Mouse (Mus musculus) limb, embryonic 12.5 days (tissue): ENCODE results near the gene Lrrc25. TPM values are rescaled to one million over a fixed set of nuclear protein-coding genes. Genes with fewer than 3 reads are reported as not detected.

Experiments used
- ATAC-seq: fragments of 200-750 bp; cut with Nextera tagmentation; 2 replicates; pipeline ENCODE4 v1.8.0; 2017; ENCODE audit warnings: low read depth, moderate TSS enrichment; ENCODE audit not compliant: insufficient number of reproducible peaks, insufficient read depth, low FRiP score, low TSS enrichment
- H3K27ac ChIP-seq: fragments of 300-500 bp; sonication (generic); 2 replicates; pipeline ENCODE4 v1.5.1; 2016; ENCODE audit warnings: mild to moderate bottlenecking, moderate library complexity
- H3K27me3 ChIP-seq: fragments of 300-500 bp; sonication (generic); 2 replicates; pipeline ENCODE4 v1.6.1; 2016; ENCODE audit warnings: mild to moderate bottlenecking, moderate library complexity
- H3K36me3 ChIP-seq: fragments of 300-500 bp; sonication (generic); 2 replicates; pipeline ENCODE4 v1.6.1; 2016; ENCODE audit warnings: mild to moderate bottlenecking, moderate library complexity
- H3K4me1 ChIP-seq: fragments of 300-500 bp; sonication (generic); replicated peaks from 2 replicates; pipeline ENCODE4 v1.6.1; 2016
- H3K4me2 ChIP-seq: fragments of 300-500 bp; sonication (generic); 2 replicates; pipeline ENCODE4 v1.6.1; 2016; ENCODE audit warnings: mild to moderate bottlenecking, moderate library complexity
- H3K4me3 ChIP-seq: fragments of 300-500 bp; sonication (generic); replicated peaks from 2 replicates; pipeline ENCODE4 v1.5.1; 2016; ENCODE audit warnings: mild to moderate bottlenecking
- H3K9ac ChIP-seq: fragments of 300-500 bp; sonication (generic); replicated peaks from 2 replicates; pipeline ENCODE4 v1.6.1; 2016; ENCODE audit warnings: mild to moderate bottlenecking, moderate library complexity
- H3K9me3 ChIP-seq: fragments of 300-500 bp; sonication (generic); 2 replicates; pipeline ENCODE4 v1.6.1; 2016; ENCODE audit warnings: mild to moderate bottlenecking, moderate library complexity
- WGBS: fragments of 180-500 bp; shearing (Covaris S2); methylation state at CpG from one replicate; pipeline ENCODE4 v1.1.7; 2016; 5-methylcytosine and 5-hydroxymethylcytosine counted together
- polyA plus RNA-seq: library from polyadenylated mRNA; unstranded; fragments of >200 nt; fragmentation: Nextera tagmentation; extraction: Ambion mirVana; gene quantifications from 2 replicates; pipeline ENCODE4 v1.2.1, GENCODE M21; 2016

Lrrc25 gene
- polyA plus RNA-seq, 1 experiment from 2014 or later: 1.2 TPM

DNA sequence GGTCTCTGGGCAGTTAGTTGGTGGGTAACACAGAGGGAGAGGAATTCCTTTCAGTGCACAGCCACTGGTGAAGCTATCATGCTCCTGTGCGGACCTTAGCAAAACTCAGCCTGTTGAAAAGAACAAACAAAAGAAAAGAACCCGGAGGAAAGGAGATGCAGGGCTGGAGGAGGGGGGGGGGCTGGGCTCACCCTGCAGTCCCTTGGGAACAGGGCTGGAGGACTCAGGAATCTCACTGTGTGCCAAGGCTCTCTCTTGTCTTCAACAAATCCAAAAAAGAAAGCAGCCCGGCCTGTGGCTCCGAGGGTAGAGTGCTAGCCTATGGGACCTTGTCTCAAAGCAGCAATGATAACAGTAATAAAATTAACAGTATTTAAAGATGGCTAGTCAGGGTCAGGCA lies 47.7 kb downstream of the Lrrc25 start:
- no peak overlapping the region for H3K4me2 ChIP-seq
- H3K36me3 ChIP-seq: no peaks in the 10 kb centered on the region
- WGBS: 71% methylated on average over 4 of the region's 4 CpGs
- no peaks in the 10 kb centered on the region for H3K27me3 ChIP-seq
- H3K4me3 ChIP-seq: no peak overlapping the region
- H3K27ac ChIP-seq: no peak overlapping the region
- no peak overlapping the region for H3K9ac ChIP-seq
- H3K4me1 ChIP-seq: peaks cover 16% of the 10 kb centered on the region
- H3K9me3 ChIP-seq: 0 out of 2 replicates have a peak, but pooled peaks cover 3% of the 10 kb centered on the region
- ATAC-seq: no peak

DNA sequence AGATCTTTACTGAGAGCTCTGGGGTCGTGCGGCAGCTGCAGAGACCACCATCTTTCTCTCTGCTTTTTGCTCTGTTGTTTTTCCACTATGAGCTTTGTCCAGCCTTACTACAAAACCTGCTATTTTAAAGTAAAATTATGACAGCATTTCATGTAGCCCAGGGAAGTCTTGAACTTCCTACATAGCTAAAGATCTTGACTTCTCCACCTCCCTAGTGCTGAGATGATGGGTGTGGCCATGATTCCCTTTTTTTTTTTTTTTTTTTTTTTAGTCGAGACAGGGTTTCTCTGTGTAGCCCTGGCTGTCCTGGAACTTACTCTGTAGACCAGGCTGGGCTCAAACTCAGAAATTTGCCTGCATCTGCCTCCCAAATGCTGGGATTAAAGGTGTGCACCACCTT lies 48.7 kb downstream of the Lrrc25 start:
- H3K27me3 ChIP-seq: no peaks in the 10 kb centered on the region
- H3K9me3 ChIP-seq: 0 out of 2 replicates have a peak, but pooled peaks cover 3% of the 10 kb centered on the region
- H3K4me1 ChIP-seq: peaks cover 11% of the 10 kb centered on the region
- no peak overlapping the region for H3K4me2 ChIP-seq
- ATAC-seq: no peak
- H3K4me3 ChIP-seq: no peak overlapping the region
- H3K36me3 ChIP-seq: no peaks in the 10 kb centered on the region
- no peak overlapping the region for H3K27ac ChIP-seq
- no peak overlapping the region for H3K9ac ChIP-seq
- 71% methylated on average over 3 of the region's 3 CpGs for WGBS

DNA sequence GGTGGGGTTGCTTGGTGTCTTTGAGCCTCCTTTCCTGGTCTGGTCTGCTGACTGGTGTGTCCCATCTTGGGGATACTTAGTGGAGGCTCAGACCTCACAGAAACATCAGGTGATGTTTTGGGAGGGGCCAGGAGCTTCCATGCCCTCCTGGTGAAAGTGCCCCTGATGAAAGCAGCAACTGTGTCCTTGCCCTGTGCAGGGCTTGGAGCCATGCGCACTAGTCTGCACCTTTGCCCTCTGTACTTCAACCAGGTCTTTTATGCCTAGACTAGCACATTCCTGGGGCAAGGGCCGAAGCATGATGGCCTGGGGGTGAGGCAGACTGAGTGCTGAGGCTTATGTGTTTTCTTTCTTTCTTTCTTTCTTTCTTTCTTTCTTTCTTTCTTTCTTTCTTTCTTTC lies 49.6 kb downstream of the Lrrc25 start:
- 61% methylated on average over 2 of the region's 2 CpGs for WGBS
- Histone ChIP-seq H3K9me3 (0 out of 2 replicates have a peak, but pooled peaks cover 3% of the 10 kb centered on the region), H3K4me1 (peaks cover 3% of the 10 kb centered on the region), H3K27me3 (no peaks in the 10 kb centered on the region), H3K4me2 (no peak overlapping the region), H3K27ac (no peak overlapping the region), H3K9ac (no peak overlapping the region), H3K4me3 (no peak overlapping the region), H3K36me3 (no peaks in the 10 kb centered on the region)
- no peak for ATAC-seq

DNA sequence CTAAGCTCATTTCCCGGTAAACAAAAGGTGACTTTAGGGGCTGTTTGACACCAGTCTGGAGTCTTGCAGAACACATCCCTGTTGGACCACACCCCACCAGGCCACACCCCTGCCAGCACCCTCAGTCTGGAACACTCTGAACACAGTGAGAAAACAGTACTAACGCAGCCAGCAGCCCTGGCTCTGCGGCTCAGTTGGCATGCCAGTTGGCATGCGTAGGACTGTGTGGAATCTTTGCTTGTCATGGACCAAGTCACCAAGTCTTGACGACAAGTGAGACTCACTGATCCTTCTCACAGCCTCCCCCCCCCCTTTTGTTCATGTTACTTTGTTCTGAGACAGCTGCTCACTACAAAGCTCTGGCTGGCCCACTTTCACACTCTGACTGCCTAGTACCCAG lies 51.1 kb downstream of the Lrrc25 start:
- no peaks in the 10 kb centered on the region for H3K36me3 ChIP-seq
- H3K9ac ChIP-seq: no peak overlapping the region
- ATAC-seq: no peak
- H3K4me1 ChIP-seq: peaks cover 3% of the 10 kb centered on the region; the same call in 1 of the 2 replicates
- no peak overlapping the region for H3K4me2 ChIP-seq
- no peak overlapping the region for H3K4me3 ChIP-seq
- 0 out of 2 replicates have a peak, but pooled peaks cover 3% of the 10 kb centered on the region for H3K9me3 ChIP-seq
- H3K27ac ChIP-seq: no peak overlapping the region
- WGBS: 73% methylated on average over 5 of the region's 5 CpGs
- no peaks in the 10 kb centered on the region for H3K27me3 ChIP-seq

Other genes starting within 250 kb of the Lrrc25 start
- 2.8 and 5.8 TPM in 2 replicates for gene Comp, start 242.6 kb upstream of the Lrrc25 start, polyA plus RNA-seq
- 18.4 and 24.8 TPM in 2 replicates for gene Crtc1, start 176.6 kb upstream of the Lrrc25 start, polyA plus RNA-seq
- 26.8 and 27.3 TPM in 2 replicates for gene Klhl26, start 139.2 kb upstream of the Lrrc25 start, polyA plus RNA-seq
- 17.5 and 22.1 TPM in 2 replicates for gene Tmem59l, start 128.8 kb upstream of the Lrrc25 start, polyA plus RNA-seq
- gene Crlf1, start 123.0 kb upstream of the Lrrc25 start, polyA plus RNA-seq: 82.4 and 105 TPM in 2 replicates
- gene Rex1bd, start 109.4 kb upstream of the Lrrc25 start, polyA plus RNA-seq: 142 and 151 TPM in 2 replicates
- gene Uba52, start 105.4 kb upstream of the Lrrc25 start, polyA plus RNA-seq: 882 and 891 TPM in 2 replicates
- gene Fkbp8, start 88.4 kb upstream of the Lrrc25 start, polyA plus RNA-seq: 280 and 286 TPM in 2 replicates
- gene Kxd1, start 88.2 kb upstream of the Lrrc25 start, polyA plus RNA-seq: 50.3 and 50.7 TPM in 2 replicates
- gene Ell, start 76.7 kb upstream of the Lrrc25 start, polyA plus RNA-seq: 18.7 and 21.2 TPM in 2 replicates
- 177 and 180 TPM in 2 replicates for gene Isyna1, start 21.8 kb upstream of the Lrrc25 start, polyA plus RNA-seq
- gene Ssbp4, start 7.3 kb upstream of the Lrrc25 start, polyA plus RNA-seq: 137 and 151 TPM in 2 replicates
- gene Gdf15, start 16.3 kb downstream of the Lrrc25 start, polyA plus RNA-seq: 0.15 TPM in 1 of 2 replicates, not detected in the other
- gene Pgpep1, start 44.2 kb downstream of the Lrrc25 start, polyA plus RNA-seq: 45.7 and 53.9 TPM in 2 replicates
- gene Lsm4, start 57.1 kb downstream of the Lrrc25 start, polyA plus RNA-seq: 335 and 339 TPM in 2 replicates
- gene Jund, start 82.8 kb downstream of the Lrrc25 start, polyA plus RNA-seq: 117 and 121 TPM in 2 replicates
- gene Iqcn, start 87.3 kb downstream of the Lrrc25 start, polyA plus RNA-seq: not detected in 2 replicates
- not detected in 2 replicates for gene Gm3336, start 102.4 kb downstream of the Lrrc25 start, polyA plus RNA-seq
- gene Pde4c, start 107.6 kb downstream of the Lrrc25 start, polyA plus RNA-seq: 0.24 and 0.33 TPM in 2 replicates
- gene Rab3a, start 138.5 kb downstream of the Lrrc25 start, polyA plus RNA-seq: 13.7 and 13.8 TPM in 2 replicates
- 25.8 and 29.0 TPM in 2 replicates for gene Mpv17l2, start 144.8 kb downstream of the Lrrc25 start, polyA plus RNA-seq
- 80.2 and 80.6 TPM in 2 replicates for gene Pik3r2, start 160.6 kb downstream of the Lrrc25 start, polyA plus RNA-seq
- 13.2 and 14.5 TPM in 2 replicates for gene Mast3, start 188.9 kb downstream of the Lrrc25 start, polyA plus RNA-seq
- not detected in 2 replicates for gene Il12rb1, start 192.3 kb downstream of the Lrrc25 start, polyA plus RNA-seq
- 5.3 and 6.4 TPM in 2 replicates for gene Arrdc2, start 223.6 kb downstream of the Lrrc25 start, polyA plus RNA-seq
- 4.3 and 6.0 TPM in 2 replicates for gene Kcnn1, start 247.1 kb downstream of the Lrrc25 start, polyA plus RNA-seq